Mouse (Mus musculus) naive thymus-derived CD4-positive, alpha-beta T cell, adult 2 months (primary cell): ENCODE data around the gene Tmem262.

Source experiments
- DNase-seq: peaks from one replicate; pipeline ENCODE4 v3.0.0-alpha.2; 2011; ENCODE audit warnings: low read depth

Gene Tmem262

GRCm38 (mm10) chr19:6061021-6061533 is 18.8 kb upstream of the Tmem262 start, which contains the start of gene Znhit2:
TSS of gene Znhit2 (plus strand) at chr19:6061192.
- peak; percentile 96 for DNase-seq

- DNase-seq = peak; percentile 74
These were observed 18.1 kb upstream of the Tmem262 start for GRCm38 (mm10) chr19:6061641-6062302.

GRCm38 (mm10) chr19:6062418-6062817 is 17.4 kb upstream of the Tmem262 start:
- DNase-seq = no peak

GRCm38 (mm10) chr19:6063081-6063480 is 16.8 kb upstream of the Tmem262 start:
- DNase-seq = no peak

- DNase-seq = no peak
These were observed 13.3 kb upstream of the Tmem262 start for GRCm38 (mm10) chr19:6066571-6066970.

GRCm38 (mm10) chr19:6067011-6067723 is 12.7 kb upstream of the Tmem262 start:
- peak; percentile 93 for DNase-seq

GRCm38 (mm10) chr19:6067724-6068415 is 12.0 kb upstream of the Tmem262 start, which contains the start of gene Tm7sf2:
TSS of gene Tm7sf2 (minus strand) at chr19:6068373.
- peak; percentile 91 for DNase-seq

- no peak for DNase-seq
These were observed 10.9 kb upstream of the Tmem262 start for GRCm38 (mm10) chr19:6068951-6069350.

- DNase-seq = no peak
These were observed 10.0 kb upstream of the Tmem262 start for GRCm38 (mm10) chr19:6069851-6070250.

GRCm38 (mm10) chr19:6070571-6071250 is 9.1 kb upstream of the Tmem262 start:
- peak; percentile 55 for DNase-seq

GRCm38 (mm10) chr19:6071261-6071660 is 8.6 kb upstream of the Tmem262 start:
- DNase-seq = no peak

- DNase-seq = no peak
These were observed 5.9 kb upstream of the Tmem262 start for GRCm38 (mm10) chr19:6073889-6074288.

- peak; percentile 94 for DNase-seq
These were observed 3.1 kb upstream of the Tmem262 start, which contains the start of gene Vps51 for GRCm38 (mm10) chr19:6076564-6077393. TSS of gene Vps51 (minus strand) at chr19:6077231.

- no peak for DNase-seq
These were observed 2.3 kb downstream of the Tmem262 start, which contains the start of gene Gm28374 for GRCm38 (mm10) chr19:6082156-6082555. TSS of gene Gm28374 (minus strand) at chr19:6082256.

GRCm38 (mm10) chr19:6084478-6085248 is 4.8 kb downstream of the Tmem262 start, which contains the start of the genes Zfpl1 and Cdca5:
TSS of gene Zfpl1 (minus strand) at chr19:6084956.
TSS of gene Cdca5 (plus strand) at chr19:6084983.
- peak; percentile 98 for DNase-seq

- peak; percentile 84 for DNase-seq
These were observed 5.6 kb downstream of the Tmem262 start for GRCm38 (mm10) chr19:6085417-6085879.

- no peak for DNase-seq
These were observed 9.0 kb downstream of the Tmem262 start for GRCm38 (mm10) chr19:6088841-6089240.

GRCm38 (mm10) chr19:6094119-6094518 is 14.3 kb downstream of the Tmem262 start, which contains the start of gene AC131692.1:
TSS of gene AC131692.1 (plus strand) at chr19:6094419.
- no peak for DNase-seq

- no peak for DNase-seq
These were observed 18.0 kb downstream of the Tmem262 start for GRCm38 (mm10) chr19:6097847-6098246.

- no peak for DNase-seq
These were observed 21.4 kb downstream of the Tmem262 start for GRCm38 (mm10) chr19:6101186-6101585.
